Mouse (Mus musculus) MEL (cell line): Measurements from ENCODE around the gene Trmt1. TPM values are rescaled to one million over a fixed set of nuclear protein-coding genes. Genes with fewer than 3 reads are reported as not detected.

Experiments used
- DNase-seq: peaks from one replicate; pipeline ENCODE4 v3.0.0; 2011; ENCODE audit warnings: low read depth, low spot score
- H3K27ac ChIP-seq: 2 replicates; pipeline ENCODE4 v1.5.1; 2012; ENCODE audit warnings: low read depth, mild to moderate bottlenecking, control low read depth, low read length, moderate library complexity; ENCODE audit not compliant: control insufficient read depth
- H3K27me3 ChIP-seq, 2 experiments: fragments of 150-350 bp in 1 of 2; sonication (generic) in 1 of 2; 2 replicates each; pipeline ENCODE4 v1.6.1; 2012; ENCODE audit warnings: low read length in 2 of 2, mild to moderate bottlenecking in 2 of 2, improper control_type of control experiment in 1 of 2, moderate library complexity in 1 of 2; ENCODE audit not compliant: insufficient read depth in 2 of 2, control insufficient read depth in 1 of 2
- H3K36me3 ChIP-seq, 2 experiments: 2 replicates each; pipeline ENCODE4 v1.6.1; 2012 to 2014; ENCODE audit warnings: low read length in 2 of 2, improper control_type of control experiment in 1 of 2, inconsistent platforms in 1 of 2, mild to moderate bottlenecking in 1 of 2; ENCODE audit not compliant: insufficient read depth in 2 of 2, control insufficient read depth in 1 of 2
- H3K4me1 ChIP-seq, 2 experiments: fragments of 150-350 bp in 1 of 2; sonication (generic) in 1 of 2; 2 replicates each; pipeline ENCODE4 v1.6.1; 2012; ENCODE audit warnings: low read length in 2 of 2, improper control_type of control experiment in 1 of 2, mild to moderate bottlenecking in 1 of 2; ENCODE audit not compliant: insufficient read depth in 2 of 2, control insufficient read depth in 1 of 2
- H3K4me3 ChIP-seq, 2 experiments: fragments of 150-350 bp in 1 of 2; sonication (generic) in 1 of 2; 2 replicates each; pipeline ENCODE4 v1.5.1; 2012; ENCODE audit warnings: low read depth in 2 of 2, low read length in 2 of 2, mild to moderate bottlenecking in 2 of 2, moderate library complexity in 2 of 2, control low read depth in 1 of 2, improper control_type of control experiment in 1 of 2; ENCODE audit not compliant: control insufficient read depth in 1 of 2, insufficient read depth in 1 of 2
- H3K79me2 ChIP-seq: 2 replicates; pipeline ENCODE4 v1.6.1; 2012; ENCODE audit warnings: mild to moderate bottlenecking, low read length, moderate library complexity; ENCODE audit not compliant: control insufficient read depth, poor library complexity, insufficient read depth
- H3K9ac ChIP-seq: 2 replicates; pipeline ENCODE4 v1.6.1; 2012; ENCODE audit warnings: low read depth, mild to moderate bottlenecking, control low read depth, low read length, moderate library complexity; ENCODE audit not compliant: control insufficient read depth, poor library complexity, severe bottlenecking
- H3K9me3 ChIP-seq: fragments of 150-350 bp; sonication (generic); replicated peaks from 2 replicates; pipeline ENCODE4 v1.6.1; 2012; ENCODE audit warnings: mild to moderate bottlenecking, low read length, improper control_type of control experiment, moderate library complexity; ENCODE audit not compliant: insufficient read depth
- BHLHE40 ChIP-seq: IDR thresholded peaks from 2 replicates; pipeline ENCODE4 v1.6.1; 2012; ENCODE audit warnings: low read depth, mild to moderate bottlenecking, inconsistent platforms, low read length, improper control_type of control experiment, borderline replicate concordance
- CHD1 ChIP-seq: IDR thresholded peaks from 2 replicates; pipeline ENCODE4 v1.6.1; 2012; ENCODE audit warnings: low read depth, mild to moderate bottlenecking, inconsistent platforms, low read length, improper control_type of control experiment
- CHD2 ChIP-seq: IDR thresholded peaks from 2 replicates; pipeline ENCODE4 v1.6.1; 2011; ENCODE audit warnings: low read length, improper control_type of control experiment
- CTCF ChIP-seq, 3 experiments: IDR thresholded peaks in 2 of 3; conservative IDR thresholded peaks in 1 of 3; 2 replicates each; pipeline ENCODE4 v1.5.1; 2011 to 2012; ENCODE audit warnings: low read length in 3 of 3, low read depth in 2 of 3, mild to moderate bottlenecking in 2 of 3, improper control_type of control experiment in 1 of 3, inconsistent platforms in 1 of 3, mixed read lengths in 1 of 3, moderate library complexity in 1 of 3; ENCODE audit not compliant: control insufficient read depth in 1 of 3, insufficient read depth in 1 of 3, poor library complexity in 1 of 3, severe bottlenecking in 1 of 3
- E2F4 ChIP-seq: IDR thresholded peaks from 2 replicates; pipeline ENCODE4 v1.6.1; 2011; ENCODE audit warnings: low read depth, low read length, improper control_type of control experiment, borderline replicate concordance
- EP300 ChIP-seq, 2 experiments: IDR thresholded peaks; 2 replicates each; pipeline ENCODE4 v1.6.1; 2011; ENCODE audit warnings: improper control_type of control experiment in 2 of 2, low read length in 2 of 2, low read depth in 1 of 2, mild to moderate bottlenecking in 1 of 2
- GABPA ChIP-seq: IDR thresholded peaks from 2 replicates; pipeline ENCODE4 v1.6.1; 2012; ENCODE audit warnings: low read depth, mild to moderate bottlenecking, inconsistent platforms, low read length, improper control_type of control experiment, moderate library complexity
- HCFC1 ChIP-seq: IDR thresholded peaks from 2 replicates; pipeline ENCODE4 v1.6.1; 2012; ENCODE audit warnings: low read depth, mild to moderate bottlenecking, inconsistent platforms, low read length, improper control_type of control experiment, moderate library complexity
- JUND ChIP-seq: IDR thresholded peaks from 2 replicates; pipeline ENCODE4 v1.6.1; 2011; ENCODE audit warnings: low read depth, mild to moderate bottlenecking, improper control_type of control experiment, low read length
- MAFK ChIP-seq: IDR thresholded peaks from 2 replicates; pipeline ENCODE4 v1.6.1; 2011; ENCODE audit warnings: low read depth, mild to moderate bottlenecking, low read length, improper control_type of control experiment, borderline replicate concordance
- MAX ChIP-seq: IDR thresholded peaks from 2 replicates; pipeline ENCODE4 v1.6.1; 2011; ENCODE audit warnings: low read length, improper control_type of control experiment
- MAZ ChIP-seq: IDR thresholded peaks from 2 replicates; pipeline ENCODE4 v1.6.1; 2012; ENCODE audit warnings: low read depth, mild to moderate bottlenecking, inconsistent platforms, low read length, improper control_type of control experiment
- MEF2A ChIP-seq: IDR thresholded peaks from 2 replicates; pipeline ENCODE4 v1.6.1; 2014; ENCODE audit warnings: low read depth, mild to moderate bottlenecking, inconsistent platforms, low read length, improper control_type of control experiment; ENCODE audit not compliant: poor library complexity, insufficient replicate concordance, severe bottlenecking; ENCODE audit errors: extremely low read depth
- MXI1 ChIP-seq: IDR thresholded peaks from 2 replicates; pipeline ENCODE4 v1.6.1; 2011; ENCODE audit warnings: mild to moderate bottlenecking, low read depth, low read length, improper control_type of control experiment
- MYB ChIP-seq: IDR thresholded peaks from 2 replicates; pipeline ENCODE4 v1.6.1; 2011; ENCODE audit warnings: mild to moderate bottlenecking, low read depth, low read length, improper control_type of control experiment
- MYC ChIP-seq: IDR thresholded peaks from 2 replicates; pipeline ENCODE4 v1.6.1; 2011; ENCODE audit warnings: low read depth, mild to moderate bottlenecking, low read length, improper control_type of control experiment, moderate library complexity
- POLR2A ChIP-seq, 2 experiments: IDR thresholded peaks; 2 replicates each; pipeline ENCODE4 v1.6.1; 2011 to 2012; ENCODE audit warnings: low read length in 2 of 2, mild to moderate bottlenecking in 2 of 2, control low read depth in 1 of 2, improper control_type of control experiment in 1 of 2, low read depth in 1 of 2, moderate library complexity in 1 of 2; ENCODE audit not compliant: control insufficient read depth in 1 of 2, insufficient read depth in 1 of 2, poor library complexity in 1 of 2
- POLR2AphosphoS2 ChIP-seq: IDR thresholded peaks from 2 replicates; pipeline ENCODE4 v1.6.1; 2011; ENCODE audit warnings: low read length, improper control_type of control experiment
- POLR2AphosphoS5 ChIP-seq: IDR thresholded peaks from 2 replicates; pipeline ENCODE4 v1.6.1; 2012; ENCODE audit warnings: low read depth, borderline replicate concordance, mild to moderate bottlenecking, inconsistent platforms, low read length, moderate library complexity, mixed read lengths
- RAD21 ChIP-seq: IDR thresholded peaks from 2 replicates; pipeline ENCODE4 v1.6.1; 2011; ENCODE audit warnings: mild to moderate bottlenecking, low read depth, low read length, improper control_type of control experiment
- RCOR1 ChIP-seq: IDR thresholded peaks from 2 replicates; pipeline ENCODE4 v1.6.1; 2012; ENCODE audit warnings: low read depth, mild to moderate bottlenecking, inconsistent platforms, low read length, improper control_type of control experiment
- SMC3 ChIP-seq: IDR thresholded peaks from 2 replicates; pipeline ENCODE4 v1.6.1; 2011; ENCODE audit warnings: low read depth, low read length, improper control_type of control experiment
- TAL1 ChIP-seq: IDR thresholded peaks from 2 replicates; pipeline ENCODE4 v1.6.1; 2012; ENCODE audit warnings: mild to moderate bottlenecking, inconsistent platforms, low read length, moderate library complexity, mixed read lengths
- TBP ChIP-seq: IDR thresholded peaks from 2 replicates; pipeline ENCODE4 v1.8.0; 2011; ENCODE audit warnings: low read depth, low read length, improper control_type of control experiment
- TCF12 ChIP-seq: IDR thresholded peaks from 2 replicates; pipeline ENCODE4 v1.6.1; 2014; ENCODE audit warnings: low read depth, mild to moderate bottlenecking, inconsistent platforms, low read length, improper control_type of control experiment, moderate library complexity
- UBTF ChIP-seq: IDR thresholded peaks from 2 replicates; pipeline ENCODE4 v1.6.1; 2012; ENCODE audit warnings: low read depth, mild to moderate bottlenecking, inconsistent platforms, low read length, improper control_type of control experiment, moderate library complexity, borderline replicate concordance; ENCODE audit not compliant: insufficient read depth
- USF1 ChIP-seq: IDR thresholded peaks from 2 replicates; pipeline ENCODE4 v1.6.1; 2014; ENCODE audit warnings: low read depth, mild to moderate bottlenecking, inconsistent platforms, low read length, improper control_type of control experiment, moderate library complexity
- ZMIZ1 ChIP-seq: IDR thresholded peaks from 2 replicates; pipeline ENCODE4 v1.6.1; 2012; ENCODE audit warnings: low read depth, mild to moderate bottlenecking, inconsistent platforms, low read length, improper control_type of control experiment, moderate library complexity
- ZNF384 ChIP-seq: IDR thresholded peaks from 2 replicates; pipeline ENCODE4 v1.6.1; 2012; ENCODE audit warnings: low read depth, mild to moderate bottlenecking, inconsistent platforms, low read length, improper control_type of control experiment
- polyA plus RNA-seq, 2 experiments: library from polyadenylated mRNA; stranded (reverse) in 1 of 2; unstranded in 1 of 2; fragments of >175 nt in 1 of 2; fragments of >200 nt in 1 of 2; gene quantifications; 2 replicates each; pipeline versions ENCODE4 v1.2.1 to v1.2.4; 2012; ENCODE audit warnings: low replicate concordance in 2 of 2, low read depth in 1 of 2; ENCODE audit not compliant: insufficient read length in 2 of 2, insufficient read depth in 1 of 2, missing spikeins in 1 of 2
- total RNA-seq: library from RNA; depleted of rRNA; stranded (reverse); fragments of 300-350 nt; gene quantifications from 2 replicates; pipeline ENCODE4 v1.2.3, GENCODE M21; 2012

Trmt1 gene
- total and polyA plus RNA-seq, 3 experiments, result 183 to 221 TPM; not detected in 1

- Histone ChIP-seq H3K79me2 (peaks cover 17% of the 10 kb centered on the region), H3K4me1 (peaks cover 0 to 8% of the 10 kb centered on the region in 2 experiments; a peak in 2 of 4 replicates), H3K4me3 (no peak overlapping the region), H3K9me3 (no peaks in the 10 kb centered on the region), H3K9ac (no peak overlapping the region), H3K27me3 (no peaks in the 10 kb centered on the region), H3K27ac (no peak overlapping the region)
- DNase-seq, result no peak
- TF ChIP-seq ZNF384, result no peak
- no peak for TF ChIP-seq CTCF (IDR thresholded peaks at IDR 0.05 in 2 of 3, conservative IDR thresholded peaks at IDR 0.05 in 1 of 3; ENCODE audit: control insufficient read depth in 1 of 3, insufficient read depth in 1 of 3, low read depth in 2 of 3, low read length in 3 of 3, poor library complexity in 1 of 3, severe bottlenecking in 1 of 3)
- no peak for TF ChIP-seq CHD1
- TF ChIP-seq MAFK, result no peak
- no peak for TF ChIP-seq ZMIZ1
- no peak for TF ChIP-seq USF1
- no peak for TF ChIP-seq MYB
- no peak for TF ChIP-seq MAX
- TF ChIP-seq POLR2AphosphoS2, result no peak
- TF ChIP-seq POLR2A (IDR thresholded peaks at IDR 0.05; ENCODE audit: control insufficient read depth in 1 of 2, insufficient read depth in 1 of 2, low read depth in 1 of 2, low read length in 2 of 2, poor library complexity in 1 of 2), result no peak
- TF ChIP-seq HCFC1, result no peak
- TF ChIP-seq MXI1, result no peak
- no peak for TF ChIP-seq BHLHE40
- TF ChIP-seq, all 39 proteins: peak for 0
- peaks cover 0 to 8% of the 10 kb centered on the region in 2 experiments; a peak in 2 of 4 replicates for H3K36me3 ChIP-seq
Measured at GRCm38 (mm10) chr8:84708071-84708541, 22.0 kb downstream of the Trmt1 start.

- DNase-seq, result peak; percentile 86
- Histone ChIP-seq H3K27ac (no peak overlapping the region), H3K9me3 (no peaks in the 10 kb centered on the region), H3K27me3 (no peaks in the 10 kb centered on the region), H3K79me2 (peaks cover 10% of the 10 kb centered on the region), H3K4me3 (no peak overlapping the region), H3K4me1 (peaks cover 0 to 2% of the 10 kb centered on the region in 2 experiments; a peak in 1 of 4 replicates), H3K36me3 (peaks cover 0 to 4% of the 10 kb centered on the region in 2 experiments; a peak in 1 of 4 replicates), H3K9ac (no peak overlapping the region)
- TF ChIP-seq MYC, result no peak
- no peak for TF ChIP-seq JUND
- TF ChIP-seq POLR2AphosphoS2, result no peak
- no peak for TF ChIP-seq CHD2
- peak; percentile 88 to 99 (median 96) for TF ChIP-seq CTCF (IDR thresholded peaks at IDR 0.05 in 2 of 3, conservative IDR thresholded peaks at IDR 0.05 in 1 of 3; ENCODE audit: control insufficient read depth in 1 of 3, insufficient read depth in 1 of 3, low read depth in 2 of 3, low read length in 3 of 3, poor library complexity in 1 of 3, severe bottlenecking in 1 of 3)
- TF ChIP-seq EP300 (IDR thresholded peaks at IDR 0.05; ENCODE audit: low read depth in 1 of 2, low read length in 2 of 2), result no peak
- no peak for TF ChIP-seq ZNF384
- TF ChIP-seq TBP, result no peak
- TF ChIP-seq MAZ, result no peak
- TF ChIP-seq MYB, result no peak
- no peak for TF ChIP-seq MEF2A
- no peak for TF ChIP-seq RCOR1
- no peak for TF ChIP-seq CHD1
- TF ChIP-seq POLR2AphosphoS5, result no peak
- TF ChIP-seq SMC3, result peak; percentile 99
- no peak for TF ChIP-seq USF1
- no peak for TF ChIP-seq UBTF
- TF ChIP-seq TAL1, result no peak
- no peak for TF ChIP-seq TCF12
- TF ChIP-seq GABPA, result no peak
- no peak for TF ChIP-seq MAFK
- no peak for TF ChIP-seq E2F4
- peak; percentile 98 for TF ChIP-seq RAD21
- TF ChIP-seq MXI1, result no peak
Measured at GRCm38 (mm10) chr8:84708774-84709475, 22.8 kb downstream of the Trmt1 start.
